Mouse (Mus musculus) brown adipose tissue, adult 24 weeks (tissue): ENCODE results near the gene Ube2l3. TPM values are rescaled to one million over a fixed set of nuclear protein-coding genes. Genes with fewer than 3 reads are reported as not detected.
A peak's percentile ranks its signal among the peaks of the same experiment; 100 is the strongest.
"Not testable (repeated sequence)": the region's sequence is repeated elsewhere in the genome, so short reads cannot be mapped to it uniquely, and the experiment has no call there.

Source experiments
- H3K27ac ChIP-seq: fragments of 200-500 bp; replicated peaks from 2 replicates; pipeline ENCODE4 v1.5.1; 2012; ENCODE audit warnings: low read depth, mild to moderate bottlenecking, low read length
- H3K4me1 ChIP-seq: fragments of 200-500 bp; 2 replicates; pipeline ENCODE4 v1.6.1; 2012; ENCODE audit warnings: low read length, mixed read lengths; ENCODE audit not compliant: control insufficient read depth, insufficient read depth, insufficient read length
- H3K4me3 ChIP-seq: fragments of 200-500 bp; 2 replicates; pipeline ENCODE4 v1.5.1; 2012; ENCODE audit warnings: low read depth, mild to moderate bottlenecking, low read length, moderate library complexity; ENCODE audit not compliant: insufficient read depth
- polyA plus RNA-seq: library from polyadenylated mRNA; stranded (reverse); fragments of >200 nt; gene quantifications from 2 replicates; pipeline ENCODE4 v1.2.4, GENCODE M21; 2012; ENCODE audit not compliant: missing spikeins, insufficient read depth, insufficient read length

Gene Ube2l3
- polyA plus RNA-seq, 1 experiment = 142 TPM

GRCm38 (mm10) chr16:17183003-17183402, 19.4 kb downstream of the Ube2l3 start:
- H3K4me3 ChIP-seq = no peak overlapping the region
- H3K4me1 ChIP-seq = peaks cover 5% of the 10 kb centered on the region
- no peak overlapping the region; the same call in 1 of the 2 replicates for H3K27ac ChIP-seq

- Histone ChIP-seq H3K27ac (peak overlapping the region; percentile 21; the same call in 1 of the 2 replicates), H3K4me3 (no peak overlapping the region), H3K4me1 (peaks cover 5% of the 10 kb centered on the region)
These were observed 20.3 kb downstream of the Ube2l3 start for GRCm38 (mm10) chr16:17182136-17182535.

DNA sequence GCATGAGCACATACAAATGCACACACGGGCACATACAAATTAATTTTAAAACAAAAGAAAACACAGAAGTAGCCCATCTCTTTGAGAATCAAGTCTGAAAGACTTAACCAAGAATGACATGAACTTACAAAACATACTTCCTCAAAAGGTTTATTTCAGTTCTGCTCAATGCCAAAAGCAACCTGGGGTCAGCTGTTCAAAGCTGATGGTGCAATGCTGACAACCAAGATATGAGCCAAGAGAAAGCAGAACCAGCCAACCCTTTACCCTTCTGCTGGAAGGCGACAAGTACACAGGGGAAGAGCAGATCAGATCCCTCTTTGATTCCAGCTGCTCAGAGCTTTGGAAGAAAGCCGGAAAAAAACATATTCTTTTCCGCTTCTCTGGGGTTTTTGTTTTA, 21.1 kb downstream of the Ube2l3 start:
- peaks cover 5% of the 10 kb centered on the region for H3K4me1 ChIP-seq
- H3K4me3 ChIP-seq = no peak overlapping the region
- no peak overlapping the region for H3K27ac ChIP-seq

- Histone ChIP-seq H3K27ac (no peak overlapping the region), H3K4me1 (peaks cover 5% of the 10 kb centered on the region), H3K4me3 (no peak overlapping the region)
These were observed 22.7 kb downstream of the Ube2l3 start for GRCm38 (mm10) chr16:17179706-17180105.

- Histone ChIP-seq H3K4me3 (no peak overlapping the region), H3K4me1 (0 out of 2 replicates have a peak, but pooled peaks cover 2% of the 10 kb centered on the region)
These were observed 24.8 kb downstream of the Ube2l3 start for GRCm38 (mm10) chr16:17177623-17178170.

GRCm38 (mm10) chr16:17175765-17176164, 26.7 kb downstream of the Ube2l3 start:
- H3K4me1 ChIP-seq = 0 out of 2 replicates have a peak, but pooled peaks cover under 1% of the 10 kb centered on the region
- H3K4me3 ChIP-seq = no peak overlapping the region
- no peak overlapping the region for H3K27ac ChIP-seq

More at GRCm38 (mm10) chr16:17177623-17178170, 24.8 kb downstream of the Ube2l3 start:
- no peak overlapping the region for H3K27ac ChIP-seq

GRCm38 (mm10) chr16:17168049-17168448, 34.4 kb downstream of the Ube2l3 start:
- H3K4me1 ChIP-seq = no peaks in the 10 kb centered on the region
- no peak overlapping the region for H3K27ac ChIP-seq
- no peak overlapping the region for H3K4me3 ChIP-seq

DNA sequence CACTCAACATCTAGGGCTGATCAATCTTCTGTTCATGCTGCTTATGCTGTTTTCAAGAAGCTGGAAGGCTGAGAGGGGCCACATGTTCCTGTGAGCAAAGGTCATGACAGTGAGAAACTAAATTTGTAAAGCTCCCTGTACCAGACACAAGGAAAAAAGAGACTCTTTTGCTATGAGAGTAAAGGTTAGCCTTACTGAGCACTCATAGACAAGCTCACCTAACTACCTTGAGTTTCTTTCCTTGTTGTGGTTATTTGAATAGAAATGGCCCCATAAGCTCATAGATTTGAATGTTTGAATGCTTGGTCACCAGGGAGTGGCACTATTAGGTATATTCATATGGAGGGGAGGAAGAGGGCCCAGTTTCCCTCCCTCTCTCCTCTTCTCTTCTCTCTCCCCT, 35.3 kb downstream of the Ube2l3 start:
- Histone ChIP-seq H3K27ac (no peak overlapping the region), H3K4me3 (no peak overlapping the region), H3K4me1 (no peaks in the 10 kb centered on the region)

GRCm38 (mm10) chr16:17165478-17165877, 37.0 kb downstream of the Ube2l3 start:
- H3K27ac ChIP-seq, H3K4me3 ChIP-seq, H3K4me1 ChIP-seq: not testable (repeated sequence)

- no peaks in the 10 kb centered on the region for H3K4me1 ChIP-seq
- no peak overlapping the region for H3K4me3 ChIP-seq
- no peak overlapping the region for H3K27ac ChIP-seq
These were observed 48.1 kb downstream of the Ube2l3 start for GRCm38 (mm10) chr16:17154346-17154745.

- Histone ChIP-seq H3K27ac (no peak overlapping the region), H3K4me1 (peaks cover 3% of the 10 kb centered on the region; the same call in 1 of the 2 replicates), H3K4me3 (no peak overlapping the region)
These were observed 50.6 kb downstream of the Ube2l3 start for GRCm38 (mm10) chr16:17151874-17152273.

GRCm38 (mm10) chr16:17150520-17151258, 51.8 kb downstream of the Ube2l3 start:
- H3K4me3 ChIP-seq = no peak overlapping the region
- peaks cover 3% of the 10 kb centered on the region; the same call in 1 of the 2 replicates for H3K4me1 ChIP-seq
- no peak overlapping the region for H3K27ac ChIP-seq

DNA sequence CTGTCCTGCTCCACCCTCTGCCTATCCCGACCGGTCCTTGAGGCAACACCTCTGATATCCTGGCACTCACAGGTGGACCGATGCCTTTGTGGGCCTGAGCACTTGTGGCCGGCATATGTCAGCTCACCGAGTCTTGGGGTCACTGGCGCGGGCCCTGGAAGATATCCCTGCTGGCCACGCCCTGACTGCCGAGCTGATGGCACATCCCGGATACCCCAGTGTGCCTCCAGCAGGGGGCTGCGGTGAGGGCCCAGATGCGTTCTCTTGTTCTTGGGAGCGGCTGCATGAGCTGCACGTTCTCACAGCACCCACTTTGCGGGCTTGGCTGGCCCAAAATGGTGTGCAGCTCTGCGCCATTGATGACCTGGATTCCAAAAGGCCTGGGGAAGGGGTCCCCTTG, 54.4 kb downstream of the Ube2l3 start:
- H3K4me1 ChIP-seq = peaks cover 3% of the 10 kb centered on the region; the same call in 1 of the 2 replicates
- H3K27ac ChIP-seq = no peak overlapping the region
- no peak overlapping the region for H3K4me3 ChIP-seq

DNA sequence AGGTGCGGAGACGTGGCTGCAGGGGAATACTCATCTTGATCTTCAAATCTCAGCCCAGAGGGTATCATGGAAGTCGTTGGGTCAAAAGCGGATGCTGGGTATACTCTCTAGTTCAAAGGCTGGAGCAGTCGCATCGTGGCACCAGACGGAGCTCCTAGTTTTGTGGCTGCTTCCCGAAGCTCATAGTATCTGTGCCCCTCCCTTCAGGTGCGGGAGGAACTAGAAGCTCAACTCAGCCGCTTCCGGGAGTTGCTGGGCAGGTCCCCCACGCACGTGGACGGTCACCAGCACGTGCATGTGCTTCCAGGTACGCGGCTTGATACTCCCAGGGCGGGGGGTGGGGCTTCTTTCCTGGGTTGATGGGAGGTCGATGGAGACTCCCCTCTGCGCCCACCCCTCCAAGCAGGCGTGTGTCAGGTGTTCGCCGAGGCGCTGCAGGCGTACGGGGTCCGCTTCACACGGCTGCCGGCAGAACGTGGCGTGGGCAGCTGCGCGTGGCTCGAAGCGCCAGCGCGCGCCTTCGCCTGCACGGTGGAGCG, 55.0 kb downstream of the Ube2l3 start:
- peaks cover 3% of the 10 kb centered on the region; the same call in 1 of the 2 replicates for H3K4me1 ChIP-seq
- H3K27ac ChIP-seq = no peak overlapping the region
- peak overlapping the region; percentile 59 for H3K4me3 ChIP-seq

- peaks cover 3% of the 10 kb centered on the region; the same call in 1 of the 2 replicates for H3K4me1 ChIP-seq
- H3K27ac ChIP-seq = no peak within 1 kb of the TSS
- H3K4me3 ChIP-seq = peak within 1 kb of the TSS; percentile 59
These were observed 55.6 kb downstream of the Ube2l3 start, which contains the start of gene Ccdc116 for GRCm38 (mm10) chr16:17146772-17147235. Gene Ccdc116, minus strand, starts transcription at chr16:17147229.
